Mouse (Mus musculus): ENCODE results near the gene Gal.

Gene Gal

DNA sequence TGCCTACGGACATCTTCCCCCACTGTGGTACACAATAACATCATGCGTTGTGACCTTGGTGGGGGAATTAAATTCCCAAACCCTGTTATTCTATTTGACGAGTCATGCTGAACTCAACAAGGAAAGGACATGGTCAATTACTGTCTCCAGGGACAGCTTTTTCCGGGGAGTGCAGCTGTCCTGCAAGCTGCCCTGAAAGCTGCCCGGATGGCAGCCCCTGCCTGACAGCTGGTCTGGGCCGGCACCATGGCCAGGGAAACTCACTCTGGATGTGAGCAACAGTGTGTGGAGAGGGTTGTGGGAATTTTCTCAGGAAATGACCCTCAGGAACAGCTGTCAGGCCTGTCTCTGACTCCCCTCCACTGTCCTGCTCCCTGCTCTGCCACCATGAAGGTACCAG is 8.1 kb upstream of the Gal start:
- DNase-seq (ENCODE audit: low spot score in 2 of 2), result no peak

DNA sequence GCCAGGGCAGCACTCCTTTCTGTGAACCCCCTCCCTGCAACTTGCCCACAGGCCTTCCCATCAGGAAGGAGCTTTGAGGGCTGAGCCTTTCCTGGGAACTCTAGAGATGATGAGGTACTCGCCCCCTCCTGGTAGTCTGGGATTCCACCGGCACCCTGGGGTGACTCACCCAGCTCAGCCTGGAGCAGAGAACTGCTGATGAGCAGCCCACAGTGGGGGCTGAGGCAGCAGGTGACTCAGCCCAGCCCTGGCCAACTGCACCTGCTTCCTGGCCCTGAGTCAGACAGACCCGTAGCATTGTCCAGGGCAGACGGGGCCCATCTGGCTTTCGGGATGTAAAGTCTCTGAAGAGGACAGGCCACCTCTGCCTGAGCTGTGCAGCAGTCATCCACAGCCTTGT is 4.9 kb upstream of the Gal start:
- DNase-seq (ENCODE audit: low spot score in 2 of 2), result no peak

DNA sequence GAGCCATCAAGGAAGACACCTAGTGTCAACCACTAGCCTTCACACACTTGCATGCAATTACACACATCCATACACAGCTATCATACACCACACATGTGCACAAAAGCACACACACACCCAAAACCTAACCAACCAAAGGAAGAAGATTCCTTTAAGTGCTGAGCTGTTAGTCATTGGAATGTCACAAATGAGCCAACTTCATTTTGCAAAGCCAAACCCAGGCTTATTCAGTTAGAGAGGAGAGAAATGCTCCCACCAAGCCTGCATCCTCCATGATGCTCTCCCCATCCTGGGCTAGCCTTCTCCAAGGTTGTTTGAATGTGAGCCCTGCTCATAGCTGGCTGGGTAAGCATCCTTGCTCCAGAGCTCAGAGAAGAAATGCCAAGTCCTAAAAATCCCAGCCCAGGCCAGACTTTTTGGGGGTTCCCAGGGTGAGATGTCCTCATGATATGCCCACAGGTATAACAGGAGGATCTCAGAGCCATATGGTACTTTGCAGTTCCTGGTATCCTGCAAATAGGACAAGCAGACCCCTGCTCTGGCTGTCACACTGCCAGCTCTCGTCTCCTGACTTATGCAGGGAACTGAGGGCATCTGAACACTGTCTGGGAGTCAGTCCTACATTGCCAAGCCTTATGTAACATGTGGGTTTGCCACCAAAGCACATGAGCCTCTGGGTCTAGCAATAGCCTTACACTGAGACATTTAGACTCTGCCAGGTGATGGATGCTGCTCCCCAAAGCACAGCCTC is 8.6 kb downstream of the Gal start:
- no peak for DNase-seq (ENCODE audit: low spot score in 2 of 2)

DNA sequence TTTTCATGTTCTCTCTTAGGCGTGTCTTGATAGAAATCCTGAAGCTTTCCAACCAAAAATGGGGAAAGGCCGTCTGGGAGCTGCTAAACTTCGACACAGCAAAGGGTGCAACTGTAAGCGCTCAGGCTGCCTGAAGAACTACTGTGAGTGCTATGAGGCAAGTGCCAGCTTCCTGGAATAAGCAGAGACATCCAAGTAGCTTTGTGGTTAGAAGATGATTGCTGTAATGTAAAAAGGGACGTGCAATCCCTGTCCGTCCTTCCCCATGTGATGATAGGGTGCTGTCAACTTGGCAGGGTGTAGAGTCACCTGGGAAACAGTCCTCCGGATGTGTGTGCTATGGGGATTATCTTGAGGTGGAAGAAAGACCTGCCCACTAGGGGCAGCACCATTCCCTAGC is 10.3 kb downstream of the Gal start:
- no peak for DNase-seq (ENCODE audit: low spot score in 2 of 2)

DNA sequence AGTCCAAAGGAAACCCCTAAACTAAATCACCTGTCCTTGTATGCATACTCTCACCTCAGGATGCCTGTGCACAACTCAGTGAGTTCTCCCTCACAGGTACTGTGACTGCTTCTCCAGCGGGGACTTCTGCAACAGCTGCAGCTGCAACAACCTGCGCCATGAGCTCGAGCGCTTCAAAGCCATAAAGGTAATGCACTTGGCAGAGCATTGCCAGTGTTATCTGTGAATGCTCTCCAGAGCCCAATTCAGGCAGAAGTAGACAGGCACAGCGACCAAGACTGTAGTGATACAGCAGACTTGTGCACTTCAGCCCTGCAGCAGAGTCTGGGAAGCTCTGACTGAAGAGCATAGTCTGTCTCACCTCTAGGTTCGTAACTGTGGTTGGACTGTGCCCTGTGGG is 12.0 kb downstream of the Gal start:
- no peak for DNase-seq (ENCODE audit: low spot score in 2 of 2)

DNA sequence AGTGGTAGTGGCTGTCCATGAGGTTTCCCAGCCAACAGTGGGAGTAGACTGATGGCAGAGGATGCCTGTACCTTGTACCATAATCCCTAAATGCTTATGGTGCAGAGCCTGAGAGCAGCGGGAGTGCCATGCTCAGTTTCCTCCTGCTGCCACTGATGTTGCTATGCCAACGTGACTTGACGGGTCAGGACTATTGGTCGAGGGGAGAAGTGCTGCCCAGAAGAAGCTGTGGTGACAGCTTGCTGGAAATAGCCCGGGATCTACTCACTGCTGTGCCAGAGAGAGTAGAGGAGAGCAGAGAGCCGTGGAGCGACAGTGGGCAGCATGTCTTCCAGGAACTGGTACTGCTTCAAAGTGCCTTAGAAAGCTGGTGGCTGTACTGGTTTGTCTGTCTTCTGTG is 12.4 kb downstream of the Gal start:
- no peak for DNase-seq (ENCODE audit: low spot score in 2 of 2)

DNA sequence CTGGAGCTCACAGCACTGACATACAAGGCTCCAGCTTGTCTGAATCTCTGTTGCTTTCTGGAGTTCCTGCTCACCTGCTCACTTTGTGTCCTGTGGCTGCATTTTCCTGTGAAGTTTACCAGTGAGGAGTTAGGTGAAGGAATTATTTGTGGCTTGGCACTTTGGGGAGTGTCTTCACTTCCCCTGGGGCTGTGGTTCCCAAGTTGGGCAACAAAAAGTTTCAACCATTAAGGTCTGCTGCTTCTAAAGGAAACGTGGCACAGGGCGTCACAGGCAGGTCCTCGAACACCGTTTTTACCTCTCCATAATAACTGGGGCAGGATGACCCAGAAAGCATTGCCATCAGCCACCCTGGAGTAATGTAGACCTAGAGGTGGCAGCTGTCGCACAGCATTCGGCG is 12.8 kb downstream of the Gal start:
- no peak for DNase-seq (ENCODE audit: low spot score in 2 of 2)

DNA sequence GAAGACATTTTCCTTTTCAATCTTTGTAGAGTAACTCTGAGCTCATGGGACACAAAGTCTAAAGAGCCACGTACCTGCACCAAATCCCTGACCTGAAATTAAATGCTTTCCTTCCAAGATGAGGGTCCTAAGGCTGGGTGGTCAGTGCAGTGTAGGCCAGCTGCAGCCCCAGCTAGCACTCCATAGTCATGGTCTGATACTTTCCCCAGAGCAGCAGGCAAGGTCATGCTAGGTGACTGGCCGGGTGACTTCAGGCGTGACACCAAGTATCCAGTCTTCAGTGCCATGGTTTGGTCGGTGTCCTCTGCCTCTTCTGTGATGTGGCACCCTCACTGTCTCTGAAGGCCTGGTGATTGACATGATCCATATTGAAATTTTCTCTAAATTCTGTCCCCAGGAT is 14.3 kb downstream of the Gal start:
- DNase-seq (ENCODE audit: low spot score in 2 of 2), result no peak

DNA sequence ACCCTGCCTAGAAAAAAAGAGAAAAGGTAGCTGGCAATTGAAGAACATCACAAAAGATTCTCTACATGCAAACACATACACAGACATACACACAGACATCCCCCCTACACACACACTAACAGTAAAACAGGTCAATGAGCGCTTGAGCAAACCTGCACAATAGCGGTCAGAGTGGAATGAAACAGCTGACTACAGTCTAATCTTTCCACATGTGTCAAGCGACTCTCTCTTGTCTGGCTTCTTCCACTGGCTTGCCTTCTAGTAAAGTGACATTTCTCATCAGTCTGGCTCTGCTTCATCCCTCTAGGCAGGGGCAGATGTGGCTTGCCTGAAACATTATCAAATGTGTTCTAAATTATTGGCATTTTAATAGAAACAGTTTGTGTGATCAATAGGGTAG is 20.1 kb downstream of the Gal start:
- no peak for DNase-seq (ENCODE audit: low spot score in 2 of 2)

DNA sequence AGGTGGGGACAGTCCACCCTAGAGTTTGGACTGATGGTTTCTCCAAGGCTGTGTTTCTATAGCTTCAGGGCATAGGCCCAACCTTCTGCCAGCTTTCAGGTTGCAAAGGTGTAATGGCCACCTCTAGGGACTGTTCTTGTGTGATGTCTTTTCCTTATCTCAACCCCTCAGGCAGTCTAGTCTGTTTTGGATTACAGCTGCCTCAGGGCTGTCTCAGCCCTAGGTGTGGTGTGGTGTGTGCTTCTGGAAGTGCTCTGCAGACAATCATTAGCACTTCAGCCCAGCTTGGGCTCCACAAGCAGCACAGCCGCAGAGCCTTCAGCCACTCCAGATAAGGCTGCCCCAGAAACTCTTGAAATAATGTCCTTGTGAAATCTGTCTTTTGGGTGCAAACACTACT is 22.0 kb downstream of the Gal start:
- no peak for DNase-seq (ENCODE audit: low spot score in 2 of 2)

DNA sequence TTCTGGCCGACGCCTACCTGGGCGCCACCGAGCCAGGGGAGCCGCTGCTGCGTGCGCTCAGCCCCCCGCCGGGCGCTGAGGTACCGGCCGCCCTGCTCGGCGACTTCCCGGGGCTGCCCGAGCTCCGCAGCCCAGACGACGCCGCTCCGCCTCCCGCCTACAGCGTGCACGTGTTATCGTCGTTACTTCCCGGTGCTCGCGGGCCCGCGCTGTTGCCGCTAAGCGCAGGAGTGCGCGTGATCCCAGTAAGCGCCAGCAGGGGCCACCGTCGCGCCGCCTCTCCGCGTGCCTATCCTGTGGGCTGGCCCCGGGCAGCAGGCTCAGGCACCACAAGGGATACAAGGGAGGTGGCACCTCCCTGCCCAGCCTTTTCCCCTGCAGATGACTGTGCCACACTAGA is 25.3 kb downstream of the Gal start:
- peak; percentile 82 to 88 for DNase-seq (ENCODE audit: low spot score in 2 of 2)

DNA sequence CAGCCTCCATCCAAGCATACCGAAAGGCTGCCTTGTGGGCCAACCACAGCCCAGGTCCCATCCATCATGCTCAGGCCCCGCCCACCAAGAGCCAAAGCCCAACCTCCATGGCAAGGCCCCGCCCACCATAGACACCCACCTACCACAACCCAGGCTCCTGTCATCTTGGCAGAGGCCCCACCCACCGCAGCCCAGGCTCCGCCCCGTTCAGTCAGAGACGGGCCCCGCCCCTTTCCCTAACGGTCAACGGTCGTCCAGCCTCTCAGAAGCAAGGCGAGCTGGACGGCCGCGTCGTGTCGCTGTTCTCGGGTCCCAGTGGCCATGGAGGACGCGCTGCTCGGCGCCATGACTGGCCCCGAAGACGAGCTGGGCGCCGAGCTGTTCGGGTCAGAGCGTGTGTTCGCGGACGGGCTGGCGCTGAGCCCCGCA is 25.7 kb downstream of the Gal start, which contains the start of gene Tesmin:
Tesmin (plus strand) TSS at position 229 of the 429 bp plus-strand sequence.
- DNase-seq (ENCODE audit: low spot score in 2 of 2), result peak; percentile 78 to 82

DNA sequence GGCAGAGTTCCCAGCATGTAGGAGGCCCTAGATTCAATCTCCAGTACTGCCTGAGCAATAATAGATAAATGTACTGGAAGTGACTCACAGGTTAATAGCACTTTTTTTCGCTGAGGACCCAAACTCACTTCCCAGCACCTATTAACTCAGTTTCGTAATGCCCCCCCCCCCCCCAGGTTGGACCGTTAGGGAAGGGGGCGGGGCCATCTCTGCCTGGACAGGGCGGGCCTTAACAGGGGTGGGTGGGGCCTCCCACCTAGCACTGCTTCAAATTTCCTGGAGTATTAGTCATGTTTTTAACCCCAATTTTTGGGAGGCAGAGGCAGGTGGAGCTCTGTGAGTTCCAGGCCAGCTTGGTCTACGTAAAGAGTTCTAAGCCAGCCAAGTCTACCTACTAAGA is 26.3 kb downstream of the Gal start:
- no peak for DNase-seq (ENCODE audit: low spot score in 2 of 2)

DNA sequence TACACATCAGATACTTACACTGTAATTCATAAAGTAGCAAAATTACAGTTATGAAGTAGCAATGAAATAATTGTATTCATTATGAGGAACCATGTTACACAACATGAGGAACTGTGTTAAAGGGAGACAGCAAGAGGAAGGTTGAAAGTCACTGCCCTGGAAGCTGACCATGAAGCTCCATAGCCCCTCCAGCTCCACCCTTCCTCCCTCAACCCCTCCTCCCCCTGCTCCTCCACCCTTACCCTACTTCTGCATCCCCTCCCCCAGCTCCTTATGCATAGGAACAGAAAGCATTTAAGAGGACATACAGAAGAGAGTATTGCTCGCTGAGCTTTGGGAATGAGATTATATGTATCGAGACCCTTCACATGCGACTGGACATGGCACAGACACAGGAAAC is 35.7 kb downstream of the Gal start:
- DNase-seq (ENCODE audit: low spot score in 2 of 2), result no peak

DNA sequence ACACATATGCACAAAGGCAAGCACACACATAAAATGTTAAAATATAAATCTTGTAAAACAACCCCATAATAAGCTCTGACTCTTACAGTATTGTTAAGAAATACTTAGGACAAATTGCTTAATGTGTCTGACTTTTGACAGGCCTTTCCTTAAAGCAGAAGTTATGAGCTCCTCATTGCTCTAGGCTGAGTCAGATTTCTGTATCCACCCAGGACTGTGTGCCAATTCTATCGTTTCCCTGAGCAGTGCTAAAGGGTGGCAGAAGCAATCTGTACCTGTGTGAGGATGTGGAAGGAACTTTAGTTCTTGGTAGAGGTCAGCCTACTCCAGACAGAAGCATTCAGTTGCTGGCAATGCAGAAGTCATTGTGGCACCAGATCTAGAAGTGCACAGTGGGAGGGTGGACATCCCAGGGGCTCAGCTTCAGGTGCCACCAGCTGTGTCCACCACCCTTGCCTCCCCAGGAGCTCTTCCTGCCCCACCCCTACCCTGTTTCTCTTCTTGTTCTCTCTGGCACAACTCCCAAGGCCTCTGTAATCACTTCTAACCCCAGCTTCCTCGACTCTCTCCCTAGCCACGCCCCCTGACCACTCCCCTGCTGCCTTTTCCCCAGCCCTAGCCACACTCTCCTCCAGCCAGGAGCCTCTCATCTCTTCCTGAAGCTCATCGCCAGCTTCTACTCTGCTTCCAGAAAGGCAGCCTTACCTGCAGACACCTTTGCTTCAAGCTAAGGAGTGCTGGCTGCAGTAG is 37.2 kb downstream of the Gal start:
- DNase-seq (ENCODE audit: low spot score in 2 of 2), result no peak

DNA sequence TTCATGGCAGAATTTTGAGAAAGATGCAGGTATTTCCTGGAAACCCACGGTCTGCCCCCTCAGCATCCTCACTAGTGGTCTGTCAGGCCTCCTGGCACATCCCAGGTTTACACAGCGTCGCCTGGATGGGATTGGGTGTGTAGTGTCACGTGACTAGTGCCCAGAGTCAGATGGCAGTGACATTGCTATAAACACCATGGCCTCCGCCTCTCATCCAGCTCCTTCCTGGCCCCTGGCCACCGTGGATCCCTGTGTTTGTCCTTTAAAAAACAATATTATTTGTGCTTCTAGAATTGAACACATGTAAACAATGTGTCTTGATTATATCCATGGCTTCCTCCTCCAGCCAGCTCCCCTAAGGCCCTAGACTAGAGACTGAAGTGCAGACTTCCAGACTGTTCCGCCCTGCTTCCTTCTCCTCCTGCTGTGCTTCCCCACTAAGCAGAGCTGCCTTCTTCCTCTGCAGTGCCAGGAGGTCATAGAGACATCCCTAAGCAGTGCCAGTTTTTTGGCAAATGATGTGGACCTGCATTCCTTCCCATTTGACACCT is 38.3 kb downstream of the Gal start:
- DNase-seq (ENCODE audit: low spot score in 2 of 2), result no peak

DNA sequence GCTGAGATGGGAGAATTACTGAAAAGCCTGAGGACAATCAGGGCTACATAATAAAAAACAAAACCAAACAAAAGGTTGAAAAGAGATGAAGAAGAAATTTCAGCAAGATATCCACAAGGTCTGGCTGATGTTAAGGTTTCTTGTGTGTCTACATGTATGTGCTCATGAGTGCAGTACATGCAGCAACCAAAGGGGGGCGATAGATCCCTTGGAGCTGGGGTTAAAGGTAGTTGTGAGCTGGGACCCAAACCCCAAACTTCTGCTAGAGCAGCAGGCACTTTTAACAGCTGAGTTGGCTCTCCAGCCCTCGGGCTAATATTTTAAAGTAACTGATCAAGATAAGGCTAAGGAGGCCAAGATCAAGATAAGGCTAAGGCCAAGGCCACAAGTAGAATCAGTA is 40.3 kb downstream of the Gal start:
- DNase-seq (ENCODE audit: low spot score in 2 of 2), result no peak

DNA sequence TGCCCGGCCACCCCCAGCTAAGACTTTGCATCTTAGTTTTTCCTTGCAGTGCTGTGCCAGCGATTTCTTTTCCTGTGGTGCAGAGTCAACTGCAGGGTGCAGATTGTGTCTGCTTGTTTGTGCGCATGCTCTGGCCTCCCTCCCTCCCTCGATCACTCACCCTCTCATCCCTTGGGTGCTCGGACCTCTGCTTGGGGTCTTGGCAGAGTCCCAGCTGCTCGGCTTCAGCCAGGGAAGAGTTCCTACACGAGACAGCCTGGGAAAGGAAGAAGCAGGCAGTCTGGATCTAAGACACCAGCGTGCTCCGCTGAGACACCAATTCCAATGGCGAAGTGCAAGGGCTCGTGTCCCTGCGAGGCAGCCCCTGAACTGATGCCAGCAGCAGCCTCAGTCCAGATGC is 41.0 kb downstream of the Gal start:
- no peak for DNase-seq (ENCODE audit: low spot score in 2 of 2)

DNA sequence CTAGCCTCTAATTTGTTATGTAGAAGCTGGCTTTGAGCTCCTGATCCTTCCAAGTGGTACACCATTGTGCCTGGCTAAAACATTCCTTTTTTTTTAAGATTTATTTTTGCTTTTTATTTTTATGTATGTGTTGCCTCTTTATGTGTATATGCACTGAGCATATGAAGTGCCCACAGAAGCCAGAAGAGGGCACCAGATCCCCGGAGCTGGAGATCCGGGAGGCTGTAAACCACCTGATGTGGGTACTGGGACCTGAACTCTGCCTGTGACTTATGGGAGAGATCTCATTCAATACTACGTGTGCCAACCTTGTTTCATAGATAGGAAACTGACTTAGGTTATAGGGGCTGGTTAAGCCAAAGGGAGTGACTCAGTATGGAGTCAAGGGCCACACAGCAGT is 46.1 kb downstream of the Gal start:
- DNase-seq (ENCODE audit: low spot score in 2 of 2), result no peak

DNA sequence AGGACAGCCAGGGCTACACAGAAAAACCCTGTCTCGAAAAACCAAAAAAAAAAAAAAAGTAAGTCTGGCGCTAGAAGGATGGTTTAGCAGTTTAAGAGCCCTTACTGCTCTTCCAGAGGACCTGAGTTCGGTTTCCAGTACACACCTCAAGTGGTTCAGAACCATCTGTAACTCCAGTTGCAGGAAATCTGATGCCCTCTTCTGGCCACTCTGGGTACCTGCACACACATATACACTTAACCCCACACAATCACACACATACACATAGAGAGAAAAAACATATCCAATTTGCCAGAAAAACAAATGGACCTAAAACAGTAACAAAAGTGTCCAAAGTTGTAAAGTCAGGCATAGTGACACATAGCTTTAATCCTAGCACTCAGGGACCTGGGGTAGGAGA is 49.3 kb downstream of the Gal start:
- no peak for DNase-seq (ENCODE audit: low spot score in 2 of 2)

DNA sequence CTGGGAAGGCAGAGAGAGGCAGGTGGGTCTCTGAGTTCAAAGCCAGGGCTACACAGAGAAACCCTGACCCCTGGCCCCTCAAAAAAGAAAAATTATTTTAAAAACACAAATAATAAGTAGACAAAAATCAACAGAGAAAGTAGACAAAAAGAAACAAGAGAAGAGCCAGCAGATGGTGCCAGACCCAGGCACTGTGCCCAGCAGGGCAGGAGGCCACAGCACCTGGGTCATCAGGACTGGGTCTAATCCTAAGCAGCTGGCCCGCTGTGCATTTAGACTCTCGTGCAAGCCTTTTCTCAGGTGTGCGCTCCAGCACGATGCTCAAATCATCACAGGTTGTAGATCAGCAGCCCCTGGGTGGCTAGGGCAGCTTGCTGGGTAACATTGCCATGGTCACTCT is 50.8 kb downstream of the Gal start:
- DNase-seq (ENCODE audit: low spot score in 2 of 2), result no peak

All from spleen, postnatal 14 days (tissue).